Mouse (Mus musculus): ENCODE measurements at regions not wholly inside any gene's neighbourhood (a gene's known extent, or its start where the extent isn't known, plus 50 kb on each side); places are given as distances from the start of the nearest gene placed in this dataset.

- TF ChIP-seq CTCF (IDR thresholded peaks at IDR 0.05; ENCODE audit: low read depth, low read length), result no peak
- TF ChIP-seq POLR2A (IDR thresholded peaks at IDR 0.05; ENCODE audit: borderline replicate concordance, low read depth, low read length), result no peak
Observed at GRCm38 (mm10) chr2:45369914-45370614, 252.9 kb upstream of the Zeb2 start.

Data from bone marrow macrophage, adult 2 months (primary cell).